In the genomic region with DNA sequence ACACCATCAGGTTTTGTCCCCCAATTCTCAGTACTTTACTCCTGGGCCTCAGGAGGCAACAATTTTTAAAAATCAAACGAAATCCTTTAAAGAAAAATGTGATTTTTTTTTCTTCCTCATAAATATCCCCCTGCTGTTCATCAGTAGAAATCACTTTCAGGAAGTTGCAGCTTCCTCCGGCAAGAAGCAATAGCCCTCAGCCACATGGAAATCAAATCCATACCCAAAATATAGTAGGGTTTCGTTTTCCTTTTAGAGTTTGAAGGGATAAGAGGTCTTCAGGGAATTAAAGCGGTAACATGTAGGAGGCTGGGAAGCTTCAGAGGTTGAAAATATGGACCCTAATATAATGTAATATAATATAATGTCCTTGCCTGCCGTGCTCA, we compare ENCODE assay signal across 8 mouse cellular contexts.
DNase-seq lines count a peak whose midpoint lies in the region; ATAC-seq and TF ChIP-seq lines count a peak whose summit lies in the region.

No protein-coding gene starts in this region.

- peak; percentile 18 for DNase-seq in embryo, embryonic 11 days
- no peak for DNase-seq in embryo, embryonic 10 days (ENCODE audit: low spot score)
- DNase-seq in neural tube, embryonic 10.5 days (ENCODE audit: extremely low spot score, low spot score) = no peak
- no peak for DNase-seq in liver, embryonic 13.5 days
- no peak for DNase-seq in stomach, postnatal 0 days (ENCODE audit: low spot score)
- no peak for DNase-seq in thymus, postnatal 4 days
- DNase-seq in lung, adult 18-20 months = no peak

- no peak for TF ChIP-seq EP300 in stomach, postnatal 0 days (optimal IDR thresholded peaks at IDR 0.05)

- 62% methylated on average over 5 of the region's 5 CpGs for WGBS in neural tube, embryonic 12.5 days
- whole genome bisulfite sequencing in liver, embryonic 13.5 days (ENCODE audit: insufficient replicate concordance) = 36% methylated on average over 5 of the region's 5 CpGs
- 70% methylated on average over 5 of the region's 5 CpGs for WGBS in stomach, postnatal 0 days

- no peak overlapping the region for H3K27ac ChIP-seq in neural tube, embryonic 12.5 days
- 0 out of 2 replicates have a peak overlapping the region, but pooled peaks have one; percentile 7 for H3K27ac ChIP-seq in liver, embryonic 13.5 days
- peak overlapping the region; percentile 81 for H3K27ac ChIP-seq in stomach, postnatal 0 days (replicated peaks)

- TF ChIP-seq CTCF in stomach, postnatal 0 days (IDR thresholded peaks at IDR 0.05; ENCODE audit: low read depth) = peak; percentile 17; the same call in 1 of the 2 replicates

- peak overlapping the region; percentile 40 for H3K4me2 ChIP-seq in neural tube, embryonic 12.5 days (replicated peaks)
- peak overlapping the region; percentile 29 for H3K4me2 ChIP-seq in liver, embryonic 13.5 days
- peak overlapping the region; percentile 27 for H3K4me2 ChIP-seq in stomach, postnatal 0 days (replicated peaks; ENCODE audit: low read depth)

- ATAC-seq in neural tube, embryonic 12.5 days (ENCODE audit: low FRiP score, low read depth) = no peak
- ATAC-seq in liver, embryonic 13.5 days (ENCODE audit: low read depth) = no peak
- ATAC-seq in stomach, postnatal 0 days (ENCODE audit: low FRiP score, low TSS enrichment) = no peak

- no peaks in the 10 kb centered on the region for H3K27me3 ChIP-seq in neural tube, embryonic 12.5 days (replicated peaks)
- no peaks in the 10 kb centered on the region for H3K27me3 ChIP-seq in liver, embryonic 13.5 days
- no peaks in the 10 kb centered on the region for H3K27me3 ChIP-seq in stomach, postnatal 0 days (ENCODE audit: control insufficient read depth, insufficient read depth, low read length)

- H3K9me3 ChIP-seq in neural tube, embryonic 12.5 days = no peaks in the 10 kb centered on the region
- no peaks in the 10 kb centered on the region for H3K9me3 ChIP-seq in liver, embryonic 13.5 days (replicated peaks)
- H3K9me3 ChIP-seq in stomach, postnatal 0 days (ENCODE audit: control insufficient read depth, low read length) = no peaks in the 10 kb centered on the region

- peaks cover 3% of the 10 kb centered on the region; the same call in 1 of the 2 replicates for H3K36me3 ChIP-seq in neural tube, embryonic 12.5 days
- H3K36me3 ChIP-seq in liver, embryonic 13.5 days = no peaks in the 10 kb centered on the region
- H3K36me3 ChIP-seq in stomach, postnatal 0 days (ENCODE audit: control insufficient read depth, insufficient read depth, low read length) = no peaks in the 10 kb centered on the region

- peaks cover 10% of the 10 kb centered on the region for H3K4me1 ChIP-seq in neural tube, embryonic 12.5 days
- H3K4me1 ChIP-seq in liver, embryonic 13.5 days (replicated peaks) = peaks cover 7% of the 10 kb centered on the region; the same call in 1 of the 2 replicates
- H3K4me1 ChIP-seq in stomach, postnatal 0 days (replicated peaks; ENCODE audit: control insufficient read depth, insufficient read depth) = 0 out of 2 replicates have a peak, but pooled peaks cover 2% of the 10 kb centered on the region

- no peak overlapping the region for H3K4me3 ChIP-seq in neural tube, embryonic 12.5 days
- H3K4me3 ChIP-seq in liver, embryonic 13.5 days (replicated peaks) = no peak overlapping the region
- H3K4me3 ChIP-seq in stomach, postnatal 0 days (ENCODE audit: low read depth, low read length) = no peak overlapping the region

- no peak overlapping the region for H3K9ac ChIP-seq in neural tube, embryonic 12.5 days
- H3K9ac ChIP-seq in liver, embryonic 13.5 days = no peak overlapping the region
- no peak overlapping the region for H3K9ac ChIP-seq in stomach, postnatal 0 days (ENCODE audit: low read length)
